Mouse (Mus musculus): ENCODE measurements at regions not wholly inside any gene's neighbourhood (a gene's known extent, or its start where the extent isn't known, plus 50 kb on each side); places are given as distances from the start of the nearest gene placed in this dataset.

DNA sequence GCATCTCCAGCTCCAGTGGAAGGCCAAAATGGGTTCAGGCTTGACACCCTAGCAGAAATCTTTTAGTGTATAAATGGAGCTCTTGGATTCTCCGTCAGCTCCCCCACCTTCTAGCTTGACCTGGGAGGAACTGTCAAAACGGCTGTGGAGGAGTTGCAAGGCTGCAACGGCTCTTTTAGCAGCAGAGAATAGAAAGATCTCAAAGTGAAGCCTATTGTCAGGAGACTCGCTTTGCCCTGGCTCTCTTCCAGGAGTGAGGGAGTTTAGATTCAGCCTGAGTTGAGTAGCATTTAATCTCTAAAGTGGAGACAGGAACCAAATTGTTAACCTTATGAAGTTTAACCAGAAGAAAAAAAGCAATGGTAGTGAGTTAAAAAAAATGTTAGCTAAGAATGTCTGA lies 97.4 kb upstream of the Pkn2 start:
- TF ChIP-seq CTCF (IDR thresholded peaks at IDR 0.05; ENCODE audit: low read depth) (no peak), EP300 (IDR thresholded peaks at IDR 0.05; ENCODE audit: low read depth) (no peak)

Data from heart, postnatal 0 days (tissue).